Mouse (Mus musculus) stomach, postnatal 0 days (tissue): ENCODE measurements around the gene Vmn1r221. TPM values are rescaled to one million over a fixed set of nuclear protein-coding genes. Genes with fewer than 3 reads are reported as not detected.
"Not testable (repeated sequence)": the region's sequence is repeated elsewhere in the genome, so short reads cannot be mapped to it uniquely, and the experiment has no call there.

Experiments used
- ATAC-seq: fragments of 200-750 bp; cut with Nextera tagmentation; 2 replicates; pipeline ENCODE4 v1.8.0; 2017; ENCODE audit not compliant: low FRiP score, low TSS enrichment
- DNase-seq: peaks from one replicate; pipeline ENCODE4 v3.0.0-alpha.2; 2016; ENCODE audit warnings: low spot score
- H3K27ac ChIP-seq: fragments of 300-500 bp; sonication (generic); replicated peaks from 2 replicates; pipeline ENCODE4 v1.5.1; 2014; ENCODE audit warnings: mild to moderate bottlenecking, control low read depth
- H3K27me3 ChIP-seq: fragments of 300-500 bp; sonication (generic); 2 replicates; pipeline ENCODE4 v1.6.1; 2014; ENCODE audit warnings: low read length; ENCODE audit not compliant: control insufficient read depth, insufficient read depth
- H3K36me3 ChIP-seq: fragments of 300-500 bp; sonication (generic); 2 replicates; pipeline ENCODE4 v1.6.1; 2014; ENCODE audit warnings: low read length, mixed read lengths; ENCODE audit not compliant: control insufficient read depth, insufficient read depth
- H3K4me1 ChIP-seq: fragments of 300-500 bp; sonication (generic); replicated peaks from 2 replicates; pipeline ENCODE4 v1.6.1; 2014; ENCODE audit warnings: antibody characterized with exemption; ENCODE audit not compliant: control insufficient read depth, insufficient read depth
- H3K4me2 ChIP-seq: fragments of 300-500 bp; sonication (generic); replicated peaks from 2 replicates; pipeline ENCODE4 v1.6.1; 2014; ENCODE audit warnings: low read depth, mild to moderate bottlenecking, control low read depth, moderate library complexity
- H3K4me3 ChIP-seq: fragments of 300-500 bp; sonication (generic); 2 replicates; pipeline ENCODE4 v1.5.1; 2014; ENCODE audit warnings: low read depth, low read length, control low read depth
- H3K9ac ChIP-seq: fragments of 300-500 bp; sonication (generic); 2 replicates; pipeline ENCODE4 v1.6.1; 2014; ENCODE audit warnings: mild to moderate bottlenecking, low read length, control low read depth, mixed read lengths
- H3K9me3 ChIP-seq: fragments of 300-500 bp; sonication (generic); 2 replicates; pipeline ENCODE4 v1.6.1; 2016; ENCODE audit warnings: low read length; ENCODE audit not compliant: control insufficient read depth
- CTCF ChIP-seq: IDR thresholded peaks from 2 replicates; pipeline ENCODE4 v1.5.1; 2016; ENCODE audit warnings: antibody characterized with exemption, low read depth, mild to moderate bottlenecking, moderate library complexity
- EP300 ChIP-seq: optimal IDR thresholded peaks from 2 replicates; pipeline ENCODE3; 2016; ENCODE audit warnings: antibody characterized with exemption
- WGBS: fragments of 180-500 bp; shearing (Covaris S2); extraction: QIAGEN DNeasy Blood & Tissue Kit; methylation state at CpG from one replicate; pipeline ENCODE4 v1.1.7; 2014; 5-methylcytosine and 5-hydroxymethylcytosine counted together
- polyA plus RNA-seq: library from polyadenylated mRNA; unstranded; fragments of >200 nt; fragmentation: Nextera tagmentation; extraction: Ambion mirVana; gene quantifications from 2 replicates; pipeline ENCODE4 v1.2.1, GENCODE M21; 2015

Vmn1r221 gene
- not detected in 2 replicates for polyA plus RNA-seq

- not testable (repeated sequence) for H3K4me2 ChIP-seq, H3K9me3 ChIP-seq, DNase-seq, H3K9ac ChIP-seq, H3K27ac ChIP-seq, H3K27me3 ChIP-seq, H3K4me1 ChIP-seq, H3K4me3 ChIP-seq, H3K36me3 ChIP-seq, ATAC-seq
- 83% methylated on average over 2 of the region's 2 CpGs for WGBS
These were observed at the start of gene Vmn1r221 for GRCm38 (mm10) chr13:23213827-23214226. Vmn1r221 (plus strand) TSS chr13:23214127.

- not testable (repeated sequence) for H3K27ac ChIP-seq, ATAC-seq, H3K4me1 ChIP-seq, H3K36me3 ChIP-seq, H3K27me3 ChIP-seq, H3K9me3 ChIP-seq, H3K4me3 ChIP-seq, H3K4me2 ChIP-seq, DNase-seq, H3K9ac ChIP-seq
- WGBS: 78% methylated on average over 4 of the region's 4 CpGs
These were observed 47.5 kb upstream of the Vmn1r221 start for GRCm38 (mm10) chr13:23166471-23166870.

- no peaks in the 10 kb centered on the region for H3K36me3 ChIP-seq
- no peaks in the 10 kb centered on the region for H3K27me3 ChIP-seq
- no peak within 1 kb of the TSS for H3K4me3 ChIP-seq
- 88% methylated on average over 2 of the region's 2 CpGs for WGBS
- ATAC-seq (no peak), DNase-seq (no peak)
- H3K4me1 ChIP-seq: no peaks in the 10 kb centered on the region
- H3K9me3 ChIP-seq: no peaks in the 10 kb centered on the region
- H3K27ac ChIP-seq: no peak within 1 kb of the TSS
- no peak within 1 kb of the TSS for H3K9ac ChIP-seq
- no peak for TF ChIP-seq CTCF
- no peak for TF ChIP-seq EP300
- H3K4me2 ChIP-seq: no peak within 1 kb of the TSS
These were observed 26.1 kb upstream of the Vmn1r221 start, which contains the start of gene Vmn1r220 for GRCm38 (mm10) chr13:23187875-23188274. Vmn1r220 (minus strand) TSS chr13:23187975.

- not testable (repeated sequence) for DNase-seq
These were observed 10.0 kb upstream of the Vmn1r221 start for GRCm38 (mm10) chr13:23203885-23204284.

GRCm38 (mm10) chr13:23235847-23236246 lies 21.9 kb downstream of the Vmn1r221 start, which contains the start of gene Vmn1r222:
Vmn1r222 (minus strand) TSS chr13:23235947.
- H3K36me3 ChIP-seq, H3K9me3 ChIP-seq, H3K4me2 ChIP-seq, ATAC-seq, H3K9ac ChIP-seq, H3K4me1 ChIP-seq, H3K4me3 ChIP-seq, H3K27me3 ChIP-seq, DNase-seq, H3K27ac ChIP-seq: not testable (repeated sequence)

More at GRCm38 (mm10) chr13:23203885-23204284, 10.0 kb upstream of the Vmn1r221 start:
- ATAC-seq, H3K4me1 ChIP-seq, H3K27me3 ChIP-seq, H3K27ac ChIP-seq, H3K9me3 ChIP-seq, H3K9ac ChIP-seq, H3K4me3 ChIP-seq, H3K4me2 ChIP-seq, H3K36me3 ChIP-seq: not testable (repeated sequence)
- WGBS: 67% methylated on average over 1 of the region's 1 CpGs

GRCm38 (mm10) chr13:23246834-23247233 lies 32.9 kb downstream of the Vmn1r221 start, which contains the start of gene Vmn1r223:
Vmn1r223 (plus strand) TSS chr13:23247134.
- not testable (repeated sequence) for H3K4me3 ChIP-seq, H3K4me1 ChIP-seq, H3K9ac ChIP-seq, H3K9me3 ChIP-seq, DNase-seq, H3K27me3 ChIP-seq, ATAC-seq, H3K4me2 ChIP-seq, H3K36me3 ChIP-seq, H3K27ac ChIP-seq
- 71% methylated on average over 1 of the region's 1 CpGs for WGBS
